11 mouse cellular contexts compared by ENCODE assay signal in the genomic region with DNA sequence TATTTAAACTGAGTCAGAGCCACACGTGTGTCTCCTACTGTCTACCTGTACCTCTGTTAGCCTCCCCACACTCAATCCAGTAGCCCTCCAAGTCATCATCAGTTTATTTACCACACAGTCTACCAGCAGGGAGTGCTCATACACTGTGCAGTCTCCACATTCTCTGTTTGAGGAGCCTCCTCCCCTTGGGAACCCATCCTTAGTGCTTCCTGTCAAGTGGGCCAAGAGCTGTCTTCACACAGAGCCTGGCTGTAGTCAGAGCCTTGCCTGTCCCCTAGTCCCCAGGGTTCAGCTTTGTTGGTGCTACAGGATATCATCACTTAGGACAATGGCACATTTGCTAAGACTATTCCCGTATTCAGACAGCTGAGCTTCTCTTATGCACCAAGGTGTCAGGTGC.
DNase-seq lines count a peak whose midpoint lies in the region; ATAC-seq and TF ChIP-seq lines count a peak whose summit lies in the region.
"Had no signal": no experiment of that assay in that cellular context is flagged by ENCODE, and none has a peak within 500 bp of the region (broad histone marks: within the 10 kb centered on the region; RNA-seq: fewer than 3 reads in every experiment).

No protein-coding gene starts in this region.

- peak; percentile 36; the same call in 1 of the 2 replicates for ATAC-seq in kidney, embryonic 16.5 days (ENCODE audit: low FRiP score, low TSS enrichment)
- ATAC-seq in granulocyte monocyte progenitor cell, adult 5-6 weeks (replicated peaks; ENCODE audit: poor library complexity, severe bottlenecking) = no peak

- H3K27me3 ChIP-seq in CH12.LX (replicated peaks) = no peaks in the 10 kb centered on the region
- H3K27me3 ChIP-seq in heart, embryonic 10.5 days (ENCODE audit: insufficient read depth, poor library complexity, severe bottlenecking) = no peaks in the 10 kb centered on the region
- no peaks in the 10 kb centered on the region for H3K27me3 ChIP-seq in kidney, embryonic 16.5 days (ENCODE audit: insufficient read depth, low read length)
- H3K27me3 ChIP-seq: embryonic facial prominence, embryonic 15.5 days; lung, embryonic 15.5 days had no signal

- H3K4me2 ChIP-seq in CH12.LX (ENCODE audit: insufficient read depth, low read depth, poor library complexity, severe bottlenecking) = no peak overlapping the region
- H3K4me2 ChIP-seq in kidney, embryonic 16.5 days (replicated peaks; ENCODE audit: low read depth, low read length) = no peak overlapping the region
- H3K4me2 ChIP-seq: embryonic facial prominence, embryonic 15.5 days; lung, embryonic 15.5 days had no signal

- H3K9ac ChIP-seq in CH12.LX (ENCODE audit: insufficient read depth, low read depth) = no peak overlapping the region
- H3K9ac ChIP-seq in kidney, embryonic 16.5 days (replicated peaks; ENCODE audit: low read length) = no peak overlapping the region
- H3K9ac ChIP-seq: embryonic facial prominence, embryonic 15.5 days; lung, embryonic 15.5 days had no signal

- peak; percentile 100 for TF ChIP-seq RAD21 in CH12.LX (IDR thresholded peaks at IDR 0.05; ENCODE audit: low read depth, low read length)

- in situ Hi-C loops in CH12.LX (cut with MboI; ENCODE audit: low pct_ligation_motif_present, low pct_unique_long_range_greater_than_20kb, low sequenced_read_pairs) = loop anchor here (10.0 to 25.0 kb wide), 3 partner anchors 120 to 418 kb away; no protein-coding TSS in a partner anchor

- intact Hi-C loops in gastrocnemius, adult 2 months (cut with DNase I) = loop anchor here (5.0 kb wide), 1 partner anchor 38 kb away; no protein-coding TSS in a partner anchor

- H3K4me3 ChIP-seq in gastrocnemius, adult 2 months = no peak overlapping the region
- no peak overlapping the region for H3K4me3 ChIP-seq in CH12.LX (replicated peaks in 1 of 3; ENCODE audit: low read depth in 2 of 3, low read length in 2 of 3, poor library complexity in 1 of 3)
- no peak overlapping the region for H3K4me3 ChIP-seq in heart, embryonic 10.5 days
- H3K4me3 ChIP-seq in kidney, embryonic 16.5 days (ENCODE audit: low read length) = no peak overlapping the region
- H3K4me3 ChIP-seq: embryonic facial prominence, embryonic 15.5 days; lung, embryonic 15.5 days had no signal

- TF ChIP-seq POLR2A in CH12.LX (IDR thresholded peaks at IDR 0.05; ENCODE audit: low read depth, low read length) = no peak

- dilution Hi-C loops in CH12.LX (cut with MboI; ENCODE audit: extremely low pct_ligation_motif_present, extremely low pct_unique_long_range_greater_than_20kb, low sequenced_read_pairs) = no loop called here

- H3K9me3 ChIP-seq in CH12.LX (replicated peaks; ENCODE audit: low read length) = no peaks in the 10 kb centered on the region
- H3K9me3 ChIP-seq in heart, embryonic 10.5 days = no peaks in the 10 kb centered on the region
- no peaks in the 10 kb centered on the region for H3K9me3 ChIP-seq in kidney, embryonic 16.5 days (ENCODE audit: low read length)
- H3K9me3 ChIP-seq: embryonic facial prominence, embryonic 15.5 days; lung, embryonic 15.5 days had no signal

- peaks cover 11% of the 10 kb centered on the region for H3K79me2 ChIP-seq in CH12.LX (replicated peaks; ENCODE audit: control insufficient read depth, extremely low read depth, insufficient read depth, poor library complexity, severe bottlenecking)

- DNase-seq in gastrocnemius, adult 2 months = peak; percentile 35
- DNase-seq in gastrocnemius, postnatal 25 days = no peak
- peak; percentile 73 for DNase-seq in CH12.LX (ENCODE audit: extremely low read depth)
- no peak for DNase-seq in heart, embryonic 10.5 days (ENCODE audit: low spot score)
- no peak for DNase-seq in ovary, postnatal 36 days (ENCODE audit: low spot score)
- no peak for DNase-seq in cerebellum, adult 8-10 months
- DNase-seq: cerebellum, adult 11 months had no signal

- 65% methylated on average over 2 of the region's 2 CpGs for WGBS in heart, embryonic 10.5 days
- WGBS in kidney, embryonic 16.5 days = 84% methylated on average over 2 of the region's 2 CpGs

- peak overlapping the region; percentile 78 for H3K27ac ChIP-seq in gastrocnemius, adult 2 months
- H3K27ac ChIP-seq in CH12.LX (ENCODE audit: insufficient read depth, low read depth) = no peak overlapping the region; the same call in 1 of the 2 replicates
- peak overlapping the region; percentile 71; the same call in 1 of the 2 replicates for H3K27ac ChIP-seq in heart, embryonic 10.5 days
- H3K27ac ChIP-seq in kidney, embryonic 16.5 days (ENCODE audit: low read length) = no peak overlapping the region
- H3K27ac ChIP-seq: embryonic facial prominence, embryonic 15.5 days; lung, embryonic 15.5 days had no signal

- H3K4me1 ChIP-seq in CH12.LX (ENCODE audit: control insufficient read depth in 1 of 2, insufficient read depth in 2 of 2) = peaks cover 7 to 50% of the 10 kb centered on the region in 2 experiments
- peaks cover 21% of the 10 kb centered on the region for H3K4me1 ChIP-seq in heart, embryonic 10.5 days
- H3K4me1 ChIP-seq in kidney, embryonic 16.5 days (ENCODE audit: insufficient read depth, low read length) = 0 out of 2 replicates have a peak, but pooled peaks cover 3% of the 10 kb centered on the region
- H3K4me1 ChIP-seq: lung, embryonic 15.5 days had no signal

- peaks cover 0 to 5% of the 10 kb centered on the region in 2 experiments for H3K36me3 ChIP-seq in CH12.LX (replicated peaks in 1 of 2; ENCODE audit: control insufficient read depth in 1 of 2, insufficient read depth in 1 of 2, low read length in 1 of 2)
- H3K36me3 ChIP-seq in heart, embryonic 10.5 days = no peaks in the 10 kb centered on the region
- H3K36me3 ChIP-seq in kidney, embryonic 16.5 days (ENCODE audit: insufficient read depth, low read length) = no peaks in the 10 kb centered on the region
- H3K36me3 ChIP-seq: embryonic facial prominence, embryonic 15.5 days; lung, embryonic 15.5 days had no signal

- TF ChIP-seq CTCF in gastrocnemius, adult 2 months (IDR thresholded peaks at IDR 0.05) = peak; percentile 50
- peak; percentile 38 to 95; a peak in 3 of 4 replicates for TF ChIP-seq CTCF in CH12.LX (conservative IDR thresholded peaks at IDR 0.05 in 1 of 2, IDR thresholded peaks at IDR 0.05 in 1 of 2; ENCODE audit: low read depth in 2 of 2, low read length in 2 of 2)

- TF ChIP-seq EP300 in CH12.LX (IDR thresholded peaks at IDR 0.05; ENCODE audit: low read length) = no peak

TF ChIP-seq in CH12.LX, 34 proteins besides CTCF, POLR2A, EP300 and RAD21:
- TF ChIP-seq JUN (IDR thresholded peaks at IDR 0.05; ENCODE audit: insufficient read depth, low read depth, low read length) (0 out of 2 replicates have a peak, but pooled peaks have one; percentile 9), MYC (IDR thresholded peaks at IDR 0.05; ENCODE audit: low read depth, low read length) (no peak; the same call in 1 of the 2 replicates), SIN3A (IDR thresholded peaks at IDR 0.05; ENCODE audit: low read length) (peak; percentile 66; the same call in 1 of the 2 replicates), JUND (conservative IDR thresholded peaks at IDR 0.05; ENCODE audit: low read depth, low read length) (peak; percentile 52), RCOR1 (conservative IDR thresholded peaks at IDR 0.05; ENCODE audit: low read depth, low read length) (no peak), NELFE (IDR thresholded peaks at IDR 0.05; ENCODE audit: low read depth, low read length) (peak; percentile 58; the same call in 1 of the 2 replicates), MXI1 (IDR thresholded peaks at IDR 0.05; ENCODE audit: low read depth, low read length) (no peak), SMC3 (IDR thresholded peaks at IDR 0.05; ENCODE audit: low read depth, low read length) (peak; percentile 98), MEF2A (IDR thresholded peaks at IDR 0.05; ENCODE audit: borderline replicate concordance, low read depth, low read length) (peak; percentile 74), ZMIZ1 (IDR thresholded peaks at IDR 0.05; ENCODE audit: low read depth, low read length) (no peak), HCFC1 (IDR thresholded peaks at IDR 0.05; ENCODE audit: low read depth, low read length) (peak; percentile 34), USF2 (conservative IDR thresholded peaks at IDR 0.05; ENCODE audit: low read depth, low read length) (no peak), TCF12 (IDR thresholded peaks at IDR 0.05; ENCODE audit: low read depth, low read length) (peak; percentile 66), BHLHE40 (IDR thresholded peaks at IDR 0.05; ENCODE audit: low read depth, low read length) (no peak), ZC3H11A (IDR thresholded peaks at IDR 0.05; ENCODE audit: low read depth, low read length) (peak; percentile 94), E2F4 (IDR thresholded peaks at IDR 0.05; ENCODE audit: insufficient replicate concordance, low read depth, low read length) (0 out of 2 replicates have a peak, but pooled peaks have one; percentile 43), ZNF384 (IDR thresholded peaks at IDR 0.05; ENCODE audit: low read depth, low read length) (peak; percentile 39), ELF1 (IDR thresholded peaks at IDR 0.05; ENCODE audit: low read depth, low read length) (peak; percentile 66), MAZ (IDR thresholded peaks at IDR 0.05; ENCODE audit: low read depth, low read length) (peak; percentile 87; the same call in 1 of the 2 replicates), GABPA (IDR thresholded peaks at IDR 0.05; ENCODE audit: insufficient replicate concordance, low read depth, low read length) (no peak), IRF4 (IDR thresholded peaks at IDR 0.05; ENCODE audit: low read depth, low read length) (peak; percentile 72)

Comparison
In these comparisons a context has a peak if more than half of its experiments do, and no peak if none do; other contexts are left out.
1. DNase-seq: peak in gastrocnemius, adult 2 months (single experiment) and CH12.LX (single experiment); none in gastrocnemius, postnatal 25 days (single experiment), heart, embryonic 10.5 days (single experiment), ovary, postnatal 36 days (single experiment) and cerebellum, adult 8-10 months (single experiment).
2. H3K27ac ChIP-seq: peak in gastrocnemius, adult 2 months (single experiment) and heart, embryonic 10.5 days (single experiment); none in CH12.LX (single experiment) and kidney, embryonic 16.5 days (single experiment).